Mouse (Mus musculus) embryonic facial prominence, embryonic 15.5 days (tissue): ENCODE measurements around the gene Lrba. TPM values are rescaled to one million over a fixed set of nuclear protein-coding genes. Genes with fewer than 3 reads are reported as not detected.

ENCODE experiments used
- ATAC-seq: fragments of 200-750 bp; cut with Nextera tagmentation; 2 replicates; pipeline ENCODE4 v1.8.0; 2017; ENCODE audit warnings: low read depth, moderate TSS enrichment; ENCODE audit not compliant: insufficient number of reproducible peaks, low FRiP score, low TSS enrichment
- H3K27ac ChIP-seq: fragments of 300-500 bp; sonication (generic); replicated peaks from 2 replicates; pipeline ENCODE4 v1.5.1; 2015; ENCODE audit warnings: mild to moderate bottlenecking, inconsistent platforms
- H3K27me3 ChIP-seq: fragments of 300-500 bp; sonication (generic); 2 replicates; pipeline ENCODE4 v1.6.1; 2015; ENCODE audit warnings: inconsistent platforms
- H3K36me3 ChIP-seq: fragments of 300-500 bp; sonication (generic); 2 replicates; pipeline ENCODE4 v1.6.1; 2015; ENCODE audit warnings: mild to moderate bottlenecking, inconsistent platforms
- H3K4me1 ChIP-seq: fragments of 300-500 bp; sonication (generic); 2 replicates; pipeline ENCODE4 v1.6.1; 2015; ENCODE audit warnings: inconsistent platforms
- H3K4me2 ChIP-seq: fragments of 300-500 bp; sonication (generic); replicated peaks from 2 replicates; pipeline ENCODE4 v1.6.1; 2015; ENCODE audit warnings: mild to moderate bottlenecking, inconsistent platforms
- H3K4me3 ChIP-seq: fragments of 300-500 bp; sonication (generic); replicated peaks from 2 replicates; pipeline ENCODE4 v1.5.1; 2015; ENCODE audit warnings: mild to moderate bottlenecking, inconsistent platforms
- H3K9ac ChIP-seq: fragments of 300-500 bp; sonication (generic); 2 replicates; pipeline ENCODE4 v1.6.1; 2015; ENCODE audit warnings: inconsistent platforms
- H3K9me3 ChIP-seq: fragments of 300-500 bp; sonication (generic); replicated peaks from 2 replicates; pipeline ENCODE4 v1.6.1; 2016; ENCODE audit warnings: inconsistent platforms
- WGBS: fragments of 180-500 bp; shearing (Covaris S2); methylation state at CpG from one replicate; pipeline ENCODE4 v1.1.7; 2015; 5-methylcytosine and 5-hydroxymethylcytosine counted together
- polyA plus RNA-seq: library from polyadenylated mRNA; unstranded; fragments of >200 nt; fragmentation: Nextera tagmentation; extraction: Ambion mirVana; gene quantifications from 2 replicates; pipeline ENCODE4 v1.2.1, GENCODE M21; 2015

Gene Lrba
- polyA plus RNA-seq, 1 experiment from 2014 or later = 4.7 TPM

GRCm38 (mm10) chr3:86761095-86762035 lies 536.9 kb downstream of the Lrba start:
- Histone ChIP-seq H3K27me3 (no peaks in the 10 kb centered on the region), H3K36me3 (0 out of 2 replicates have a peak, but pooled peaks cover 2% of the 10 kb centered on the region), H3K4me3 (no peak overlapping the region), H3K4me2 (no peak overlapping the region), H3K9me3 (no peaks in the 10 kb centered on the region), H3K9ac (no peak overlapping the region), H3K4me1 (0 out of 2 replicates have a peak, but pooled peaks cover 3% of the 10 kb centered on the region), H3K27ac (peak overlapping the region; percentile 75)
- WGBS = 41% methylated on average over 9 of the region's 9 CpGs
- peak; percentile 85; the same call in 1 of the 2 replicates for ATAC-seq

GRCm38 (mm10) chr3:86762036-86762415 lies 537.5 kb downstream of the Lrba start:
- 64% methylated on average over 6 of the region's 6 CpGs for WGBS
- Histone ChIP-seq H3K4me3 (no peak overlapping the region), H3K9me3 (no peaks in the 10 kb centered on the region), H3K4me2 (no peak overlapping the region), H3K9ac (no peak overlapping the region), H3K4me1 (0 out of 2 replicates have a peak, but pooled peaks cover 3% of the 10 kb centered on the region), H3K36me3 (0 out of 2 replicates have a peak, but pooled peaks cover 2% of the 10 kb centered on the region), H3K27me3 (no peaks in the 10 kb centered on the region), H3K27ac (peak overlapping the region; percentile 76; the same call in 1 of the 2 replicates)
- ATAC-seq = no peak

- H3K9me3 ChIP-seq = no peaks in the 10 kb centered on the region
- no peaks in the 10 kb centered on the region for H3K27me3 ChIP-seq
- H3K4me1 ChIP-seq = 0 out of 2 replicates have a peak, but pooled peaks cover 3% of the 10 kb centered on the region
- ATAC-seq = no peak
- 43% methylated on average over 4 of the region's 4 CpGs for WGBS
- peak overlapping the region; percentile 76; the same call in 1 of the 2 replicates for H3K27ac ChIP-seq
- no peak overlapping the region for H3K9ac ChIP-seq
- H3K4me2 ChIP-seq = no peak overlapping the region
- no peak overlapping the region for H3K4me3 ChIP-seq
- 0 out of 2 replicates have a peak, but pooled peaks cover 2% of the 10 kb centered on the region for H3K36me3 ChIP-seq
Observed at GRCm38 (mm10) chr3:86762456-86762855, 538.0 kb downstream of the Lrba start.

GRCm38 (mm10) chr3:86768553-86768952 lies 544.1 kb downstream of the Lrba start:
- Histone ChIP-seq H3K4me1 (peaks cover 10% of the 10 kb centered on the region; the same call in 1 of the 2 replicates), H3K27ac (no peak overlapping the region), H3K4me3 (no peak overlapping the region), H3K9ac (no peak overlapping the region), H3K36me3 (0 out of 2 replicates have a peak, but pooled peaks cover 1% of the 10 kb centered on the region), H3K9me3 (no peaks in the 10 kb centered on the region), H3K27me3 (no peaks in the 10 kb centered on the region), H3K4me2 (no peak overlapping the region)
- WGBS = 11% methylated on average over 8 of the region's 8 CpGs
- peak; percentile 51; the same call in 1 of the 2 replicates for ATAC-seq

GRCm38 (mm10) chr3:86768969-86769368 lies 544.5 kb downstream of the Lrba start:
- no peak overlapping the region for H3K4me2 ChIP-seq
- H3K27me3 ChIP-seq = no peaks in the 10 kb centered on the region
- no peak overlapping the region for H3K4me3 ChIP-seq
- no peak for ATAC-seq
- H3K9me3 ChIP-seq = no peaks in the 10 kb centered on the region
- H3K27ac ChIP-seq = no peak overlapping the region
- H3K4me1 ChIP-seq = peaks cover 10% of the 10 kb centered on the region; the same call in 1 of the 2 replicates
- WGBS = 36% methylated on average over 6 of the region's 6 CpGs
- no peaks in the 10 kb centered on the region for H3K36me3 ChIP-seq
- H3K9ac ChIP-seq = no peak overlapping the region

- no peak overlapping the region for H3K4me2 ChIP-seq
- H3K4me3 ChIP-seq = no peak overlapping the region
- peak overlapping the region; percentile 53 for H3K27ac ChIP-seq
- 44% methylated on average over 14 of the region's 14 CpGs for WGBS
- H3K4me1 ChIP-seq = peaks cover 15% of the 10 kb centered on the region; the same call in 1 of the 2 replicates
- peak; percentile 35; the same call in 1 of the 2 replicates for ATAC-seq
- H3K9ac ChIP-seq = no peak overlapping the region
- no peaks in the 10 kb centered on the region for H3K27me3 ChIP-seq
- no peaks in the 10 kb centered on the region for H3K9me3 ChIP-seq
- no peaks in the 10 kb centered on the region for H3K36me3 ChIP-seq
Observed at GRCm38 (mm10) chr3:86774566-86775443, 550.3 kb downstream of the Lrba start.

- H3K9me3 ChIP-seq = no peaks in the 10 kb centered on the region
- WGBS = 46% methylated on average over 6 of the region's 6 CpGs
Observed at GRCm38 (mm10) chr3:86775444-86775828, 551.0 kb downstream of the Lrba start.

GRCm38 (mm10) chr3:86779704-86780103 lies 555.2 kb downstream of the Lrba start:
- no peak overlapping the region for H3K4me2 ChIP-seq
- peaks cover 14% of the 10 kb centered on the region; the same call in 1 of the 2 replicates for H3K4me1 ChIP-seq
- H3K27ac ChIP-seq = no peak overlapping the region
- no peaks in the 10 kb centered on the region for H3K9me3 ChIP-seq
- H3K9ac ChIP-seq = no peak overlapping the region
- ATAC-seq = no peak
- WGBS = 81% methylated on average over 4 of the region's 4 CpGs
- no peaks in the 10 kb centered on the region for H3K36me3 ChIP-seq
- no peaks in the 10 kb centered on the region for H3K27me3 ChIP-seq
- no peak overlapping the region for H3K4me3 ChIP-seq

More at GRCm38 (mm10) chr3:86775444-86775828, 551.0 kb downstream of the Lrba start:
- Histone ChIP-seq H3K4me3 (no peak overlapping the region), H3K27me3 (no peaks in the 10 kb centered on the region), H3K36me3 (no peaks in the 10 kb centered on the region), H3K27ac (peak overlapping the region; percentile 35; the same call in 1 of the 2 replicates), H3K4me2 (no peak overlapping the region), H3K9ac (no peak overlapping the region), H3K4me1 (peaks cover 15% of the 10 kb centered on the region; the same call in 1 of the 2 replicates)
- ATAC-seq = no peak

GRCm38 (mm10) chr3:86784051-86784450 lies 559.6 kb downstream of the Lrba start:
- peaks cover 24% of the 10 kb centered on the region for H3K4me1 ChIP-seq
- H3K27me3 ChIP-seq = no peaks in the 10 kb centered on the region
- no peaks in the 10 kb centered on the region for H3K36me3 ChIP-seq
- 82% methylated on average over 3 of the region's 3 CpGs for WGBS
- no peak overlapping the region for H3K9ac ChIP-seq
- no peak overlapping the region for H3K4me2 ChIP-seq
- H3K4me3 ChIP-seq = no peak overlapping the region
- no peaks in the 10 kb centered on the region for H3K9me3 ChIP-seq
- no peak for ATAC-seq
- no peak overlapping the region for H3K27ac ChIP-seq

GRCm38 (mm10) chr3:86784930-86785329 lies 560.5 kb downstream of the Lrba start:
- Histone ChIP-seq H3K27ac (no peak overlapping the region), H3K36me3 (no peaks in the 10 kb centered on the region), H3K4me2 (no peak overlapping the region), H3K4me1 (peaks cover 24% of the 10 kb centered on the region), H3K27me3 (no peaks in the 10 kb centered on the region), H3K4me3 (no peak overlapping the region), H3K9ac (no peak overlapping the region), H3K9me3 (no peaks in the 10 kb centered on the region)
- no peak for ATAC-seq
- WGBS = 77% methylated on average over 11 of the region's 11 CpGs
